Mouse (Mus musculus): Measurements from ENCODE around the gene Tsc22d1. TPM values are rescaled to one million over a fixed set of nuclear protein-coding genes. Genes with fewer than 3 reads are reported as not detected.

The Tsc22d1 gene
- polyA plus RNA-seq, 1 experiment from 2014 or later, result 517 TPM

- Histone ChIP-seq H3K36me3 (no peaks in the 10 kb centered on the region), H3K4me1 (peaks cover 31% of the 10 kb centered on the region), H3K27ac (peak overlapping the region; percentile 55), H3K27me3 (no peaks in the 10 kb centered on the region), H3K9me3 (replicated peaks) (no peaks in the 10 kb centered on the region), H3K9ac (0 out of 2 replicates have a peak overlapping the region, but pooled peaks have one; percentile 27), H3K4me2 (replicated peaks) (no peak overlapping the region), H3K4me3 (no peak overlapping the region)
- ATAC-seq (ENCODE audit: low FRiP score), result no peak
- WGBS, result 60% methylated on average over 9 of the region's 9 CpGs
Measured at GRCm38 (mm10) chr14:76527758-76528313, 113.1 kb downstream of the Tsc22d1 start.

DNA sequence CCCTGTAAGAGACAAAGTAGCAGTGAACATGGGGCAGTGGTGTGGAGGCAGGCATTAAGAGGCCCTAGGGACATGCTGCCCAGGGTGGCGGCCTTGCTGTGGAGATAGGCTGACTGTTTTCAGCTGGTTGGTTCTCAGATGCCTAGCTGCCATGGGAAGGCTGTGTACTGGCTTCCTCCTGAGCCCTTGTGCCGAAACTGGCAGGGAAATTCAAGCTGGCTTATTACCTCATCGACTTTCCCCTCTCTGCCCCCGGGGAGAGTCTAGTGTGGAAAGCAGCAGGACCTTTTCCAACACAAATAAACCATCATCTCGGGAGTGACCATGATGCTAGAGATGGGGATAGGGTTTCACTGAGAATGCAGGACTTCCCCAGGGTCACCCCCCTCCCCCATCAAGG is 113.9 kb downstream of the Tsc22d1 start:
- H3K27ac ChIP-seq, result peak overlapping the region; percentile 55; the same call in 1 of the 2 replicates
- H3K27me3 ChIP-seq, result no peaks in the 10 kb centered on the region
- no peak overlapping the region for H3K4me3 ChIP-seq
- H3K36me3 ChIP-seq, result no peaks in the 10 kb centered on the region
- H3K9ac ChIP-seq, result no peak overlapping the region
- ATAC-seq (ENCODE audit: low FRiP score), result no peak
- 32% methylated on average over 5 of the region's 5 CpGs for WGBS
- H3K4me2 ChIP-seq (replicated peaks), result no peak overlapping the region
- no peaks in the 10 kb centered on the region for H3K9me3 ChIP-seq (replicated peaks)
- H3K4me1 ChIP-seq, result peaks cover 39% of the 10 kb centered on the region

- ATAC-seq (ENCODE audit: low FRiP score), result no peak
- Histone ChIP-seq H3K4me3 (no peak overlapping the region), H3K27ac (no peak overlapping the region), H3K27me3 (no peaks in the 10 kb centered on the region), H3K4me2 (replicated peaks) (no peak overlapping the region), H3K4me1 (peaks cover 44% of the 10 kb centered on the region), H3K36me3 (no peaks in the 10 kb centered on the region), H3K9me3 (replicated peaks) (no peaks in the 10 kb centered on the region), H3K9ac (no peak overlapping the region)
- 94% methylated on average over 7 of the region's 7 CpGs for WGBS
Measured at GRCm38 (mm10) chr14:76531027-76531660, 116.4 kb downstream of the Tsc22d1 start.

- peak; percentile 93 for ATAC-seq (ENCODE audit: low FRiP score)
- Histone ChIP-seq H3K4me3 (peak overlapping the region; percentile 18), H3K9me3 (replicated peaks) (no peaks in the 10 kb centered on the region), H3K9ac (peak overlapping the region; percentile 56), H3K27ac (peak overlapping the region; percentile 91), H3K4me2 (replicated peaks) (peak overlapping the region; percentile 53), H3K27me3 (no peaks in the 10 kb centered on the region), H3K4me1 (peaks cover 39% of the 10 kb centered on the region), H3K36me3 (no peaks in the 10 kb centered on the region)
- 29% methylated on average over 20 of the region's 20 CpGs for WGBS
Measured at GRCm38 (mm10) chr14:76532257-76533169, 117.8 kb downstream of the Tsc22d1 start.

GRCm38 (mm10) chr14:76533170-76533815 is 118.5 kb downstream of the Tsc22d1 start:
- Histone ChIP-seq H3K36me3 (no peaks in the 10 kb centered on the region), H3K4me1 (peaks cover 31% of the 10 kb centered on the region), H3K9ac (peak overlapping the region; percentile 56), H3K4me3 (peak overlapping the region; percentile 18), H3K27me3 (no peaks in the 10 kb centered on the region), H3K9me3 (replicated peaks) (no peaks in the 10 kb centered on the region), H3K4me2 (replicated peaks) (peak overlapping the region; percentile 53), H3K27ac (peak overlapping the region; percentile 91)
- 12% methylated on average over 10 of the region's 10 CpGs for WGBS
- peak; percentile 68 for ATAC-seq (ENCODE audit: low FRiP score)

- H3K4me3 ChIP-seq, result no peak overlapping the region
- no peaks in the 10 kb centered on the region for H3K36me3 ChIP-seq
- no peaks in the 10 kb centered on the region for H3K9me3 ChIP-seq (replicated peaks)
- no peak overlapping the region for H3K27ac ChIP-seq
- 91% methylated on average over 1 of the region's 1 CpGs for WGBS
- H3K27me3 ChIP-seq, result no peaks in the 10 kb centered on the region
- no peak for ATAC-seq (ENCODE audit: low FRiP score)
- H3K4me1 ChIP-seq, result peaks cover 22% of the 10 kb centered on the region
- H3K9ac ChIP-seq, result no peak overlapping the region
- H3K4me2 ChIP-seq (replicated peaks), result no peak overlapping the region
Measured at GRCm38 (mm10) chr14:76535096-76535495, 120.3 kb downstream of the Tsc22d1 start.

- Histone ChIP-seq H3K9ac (no peak overlapping the region), H3K4me1 (peaks cover 22% of the 10 kb centered on the region), H3K4me3 (no peak overlapping the region), H3K4me2 (replicated peaks) (no peak overlapping the region), H3K27ac (no peak overlapping the region), H3K9me3 (replicated peaks) (no peaks in the 10 kb centered on the region), H3K36me3 (no peaks in the 10 kb centered on the region), H3K27me3 (no peaks in the 10 kb centered on the region)
- WGBS, result 33% methylated on average over 6 of the region's 6 CpGs
- no peak for ATAC-seq (ENCODE audit: low FRiP score)
Measured at GRCm38 (mm10) chr14:76536921-76537320, 122.2 kb downstream of the Tsc22d1 start.

- WGBS, result 94% methylated on average over 5 of the region's 5 CpGs
Measured at GRCm38 (mm10) chr14:76540005-76540670, 125.4 kb downstream of the Tsc22d1 start.

DNA sequence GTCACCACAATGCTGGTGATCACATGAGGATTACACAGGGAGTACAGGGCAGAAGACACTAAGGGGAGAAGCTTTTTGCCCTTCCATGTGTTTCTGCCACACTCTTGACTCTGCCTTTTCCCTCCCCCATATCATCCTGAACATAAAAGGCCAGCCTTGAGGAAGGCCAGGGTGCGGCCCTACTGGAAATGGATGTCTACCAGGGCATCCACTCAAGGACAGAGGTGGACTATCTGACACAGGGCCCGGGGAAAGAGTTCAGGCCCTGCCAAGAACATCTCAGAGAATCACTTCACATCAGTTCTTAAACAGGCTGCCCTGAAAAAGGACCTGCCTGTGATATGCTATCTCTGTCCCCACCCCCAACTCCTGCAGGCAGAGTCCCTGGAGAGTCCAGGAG is 126.6 kb downstream of the Tsc22d1 start:
- Histone ChIP-seq H3K36me3 (no peaks in the 10 kb centered on the region), H3K4me2 (replicated peaks) (no peak overlapping the region), H3K4me3 (no peak overlapping the region), H3K9me3 (replicated peaks) (no peaks in the 10 kb centered on the region), H3K4me1 (peaks cover 5% of the 10 kb centered on the region; the same call in 1 of the 2 replicates), H3K27ac (no peak overlapping the region), H3K27me3 (no peaks in the 10 kb centered on the region), H3K9ac (no peak overlapping the region)
- no peak for ATAC-seq (ENCODE audit: low FRiP score)
- 76% methylated on average over 2 of the region's 2 CpGs for WGBS

More at GRCm38 (mm10) chr14:76540005-76540670, 125.4 kb downstream of the Tsc22d1 start:
- Histone ChIP-seq H3K9me3 (replicated peaks) (no peaks in the 10 kb centered on the region), H3K9ac (no peak overlapping the region), H3K4me3 (no peak overlapping the region), H3K4me2 (replicated peaks) (no peak overlapping the region), H3K27me3 (no peaks in the 10 kb centered on the region), H3K36me3 (no peaks in the 10 kb centered on the region), H3K4me1 (peaks cover 5% of the 10 kb centered on the region; the same call in 1 of the 2 replicates), H3K27ac (no peak overlapping the region)
- ATAC-seq (ENCODE audit: low FRiP score), result no peak

GRCm38 (mm10) chr14:76544136-76544535 is 129.4 kb downstream of the Tsc22d1 start:
- Histone ChIP-seq H3K27me3 (no peaks in the 10 kb centered on the region), H3K36me3 (peaks cover 8% of the 10 kb centered on the region), H3K9me3 (replicated peaks) (no peaks in the 10 kb centered on the region), H3K4me3 (no peak overlapping the region), H3K27ac (no peak overlapping the region), H3K9ac (no peak overlapping the region), H3K4me1 (no peaks in the 10 kb centered on the region), H3K4me2 (replicated peaks) (no peak overlapping the region)
- no peak for ATAC-seq (ENCODE audit: low FRiP score)
- WGBS, result 90% methylated on average over 6 of the region's 6 CpGs

DNA sequence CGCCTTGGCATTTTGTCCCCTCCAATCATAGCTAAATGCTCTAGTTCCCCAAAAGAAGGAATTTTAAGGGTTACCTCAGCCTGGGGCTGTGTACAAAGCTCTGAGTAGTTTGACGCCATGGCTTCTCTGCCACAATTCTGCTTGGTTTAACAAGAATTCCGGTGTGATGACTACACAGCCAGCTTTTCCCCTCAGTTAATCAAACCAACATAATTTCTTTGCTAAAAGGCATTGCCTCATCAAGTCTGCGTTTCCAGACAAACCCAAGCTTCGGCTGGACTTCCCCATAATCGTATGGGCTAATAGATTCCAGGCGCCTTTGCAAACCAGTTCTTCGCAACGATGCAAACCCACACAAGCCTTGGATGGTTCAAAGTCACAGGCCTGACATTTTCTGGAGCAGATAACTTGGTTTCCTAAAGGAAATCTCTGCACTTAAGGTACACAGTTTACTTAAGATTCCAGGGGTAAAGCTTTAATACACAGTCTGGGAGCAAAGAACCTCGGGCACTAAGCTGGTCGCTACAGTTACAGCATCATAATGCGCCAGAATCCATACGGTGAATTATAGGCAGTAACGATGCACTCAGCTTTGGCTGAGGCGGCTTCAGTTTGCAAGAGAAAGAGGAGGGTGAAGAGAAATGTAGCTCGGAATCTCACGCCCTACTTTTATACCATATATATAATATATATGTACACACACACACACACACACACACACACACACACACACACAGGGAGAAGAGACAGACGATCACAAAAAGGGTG is 140.7 kb downstream of the Tsc22d1 start:
- Histone ChIP-seq H3K4me2 (replicated peaks) (peak overlapping the region; percentile 73), H3K36me3 (no peaks in the 10 kb centered on the region), H3K27ac (peak overlapping the region; percentile 83), H3K9ac (peak overlapping the region; percentile 83), H3K4me3 (peak overlapping the region; percentile 62), H3K9me3 (replicated peaks) (no peaks in the 10 kb centered on the region), H3K4me1 (peaks cover 18% of the 10 kb centered on the region), H3K27me3 (no peaks in the 10 kb centered on the region)
- 62% methylated on average over 18 of the region's 18 CpGs for WGBS
- peak; percentile 39 for ATAC-seq (ENCODE audit: low FRiP score)
